Mouse (Mus musculus) hematopoietic multipotent progenitor cell, adult 10-12 weeks (in vitro differentiated cells): ENCODE results near the gene Wfdc6b. TPM values are rescaled to one million over a fixed set of nuclear protein-coding genes. Genes with fewer than 3 reads are reported as not detected.

Source experiments
- polyA plus RNA-seq: library from polyadenylated mRNA; stranded (reverse); fragments of >175 nt; gene quantifications from 2 replicates; pipeline ENCODE4 v1.2.3, GENCODE M21; 2012; ENCODE audit warnings: low replicate concordance

Wfdc6b gene
- polyA plus RNA-seq: not detected in 2 replicates

GRCm38 (mm10) chr2:164613471-164613870, at the start of gene Wfdc6b, which contains the start of gene Wfdc8:
Gene Wfdc6b (plus strand): TSS chr2:164613522.
Gene Wfdc8 (minus strand): TSS chr2:164613626.

GRCm38 (mm10) chr2:164573359-164573758, 40.0 kb upstream of the Wfdc6b start, which contains the start of gene Spint3:
Gene Spint3 (minus strand): TSS chr2:164573459.

GRCm38 (mm10) chr2:164585025-164585725, 28.1 kb upstream of the Wfdc6b start, which contains the start of gene Wfdc6a:
Gene Wfdc6a (minus strand): TSS chr2:164585447.

GRCm38 (mm10) chr2:164593494-164593893, 19.8 kb upstream of the Wfdc6b start, which contains the start of gene Eppin:
Gene Eppin (minus strand): TSS chr2:164593594.

GRCm38 (mm10) chr2:164638696-164639095, 25.4 kb downstream of the Wfdc6b start, which contains the start of gene Wfdc16:
Gene Wfdc16 (minus strand): TSS chr2:164638796.

GRCm38 (mm10) chr2:164655858-164656257, 42.5 kb downstream of the Wfdc6b start, which contains the start of gene Wfdc10:
Gene Wfdc10 (plus strand): TSS chr2:164656046.

GRCm38 (mm10) chr2:164656483-164656882, 43.2 kb downstream of the Wfdc6b start, which contains the start of gene Wfdc9:
Gene Wfdc9 (minus strand): TSS chr2:164656583.

Other genes starting within 250 kb of the Wfdc6b start
- gene Slpi, start 224.4 kb upstream of the Wfdc6b start, polyA plus RNA-seq: 21.9 and 55.6 TPM in 2 replicates
- gene Rbpjl, start 210.4 kb upstream of the Wfdc6b start, polyA plus RNA-seq: 0.39 and 0.58 TPM in 2 replicates
- gene Matn4, start 208.4 kb upstream of the Wfdc6b start, polyA plus RNA-seq: 0.45 and 0.55 TPM in 2 replicates
- 6.5 and 51.1 TPM in 2 replicates for gene Sdc4, start 169.6 kb upstream of the Wfdc6b start, polyA plus RNA-seq
- gene Sys1, start 156.6 kb upstream of the Wfdc6b start, polyA plus RNA-seq: 150 and 241 TPM in 2 replicates
- gene Gm20458, start 152.6 kb upstream of the Wfdc6b start, polyA plus RNA-seq: 2.5 and 3.3 TPM in 2 replicates
- not detected in 2 replicates for gene Trp53tg5, start 139.8 kb upstream of the Wfdc6b start, polyA plus RNA-seq
- gene Dbndd2, start 127.4 kb upstream of the Wfdc6b start, polyA plus RNA-seq: 27.5 and 44.6 TPM in 2 replicates
- 111 and 192 TPM in 2 replicates for gene Pigt, start 116.0 kb upstream of the Wfdc6b start, polyA plus RNA-seq
- gene Wfdc2, start 51.1 kb upstream of the Wfdc6b start, polyA plus RNA-seq: not detected in 2 replicates
- gene Spint3, start 40.1 kb upstream of the Wfdc6b start, polyA plus RNA-seq: not detected in 2 replicates
- not detected in 2 replicates for gene Wfdc6a, start 28.1 kb upstream of the Wfdc6b start, polyA plus RNA-seq
- gene Eppin, start 19.9 kb upstream of the Wfdc6b start, polyA plus RNA-seq: not detected in 2 replicates
- gene Wfdc8, start 104 bp downstream of the Wfdc6b start, polyA plus RNA-seq: 0.04 TPM in 1 of 2 replicates, not detected in the other
- not detected in 2 replicates for gene Wfdc16, start 25.3 kb downstream of the Wfdc6b start, polyA plus RNA-seq
- not detected in 2 replicates for gene Wfdc10, start 42.5 kb downstream of the Wfdc6b start, polyA plus RNA-seq
- gene Wfdc9, start 43.1 kb downstream of the Wfdc6b start, polyA plus RNA-seq: not detected in 2 replicates
- gene Wfdc11, start 60.6 kb downstream of the Wfdc6b start, polyA plus RNA-seq: not detected in 2 replicates
- not detected in 2 replicates for gene Wfdc13, start 71.6 kb downstream of the Wfdc6b start, polyA plus RNA-seq
- gene Spint4, start 85.0 kb downstream of the Wfdc6b start, polyA plus RNA-seq: not detected in 2 replicates
- gene Spint5, start 101.8 kb downstream of the Wfdc6b start, polyA plus RNA-seq: not detected in 2 replicates
- gene Wfdc3, start 132.4 kb downstream of the Wfdc6b start, polyA plus RNA-seq: not detected in 2 replicates
- gene Dnttip1, start 132.5 kb downstream of the Wfdc6b start, polyA plus RNA-seq: 50.1 and 129 TPM in 2 replicates
- gene Ube2c, start 156.4 kb downstream of the Wfdc6b start, polyA plus RNA-seq: 21.9 and 41.7 TPM in 2 replicates
- gene Tnnc2, start 166.4 kb downstream of the Wfdc6b start, polyA plus RNA-seq: 0.18 TPM in 1 of 2 replicates, not detected in the other
- gene Snx21, start 172.3 kb downstream of the Wfdc6b start, polyA plus RNA-seq: 6.8 and 12.4 TPM in 2 replicates
- 16.4 and 60.9 TPM in 2 replicates for gene Acot8, start 191.4 kb downstream of the Wfdc6b start, polyA plus RNA-seq
- 1.6 and 1.9 TPM in 2 replicates for gene Zswim3, start 191.6 kb downstream of the Wfdc6b start, polyA plus RNA-seq
- gene Zswim1, start 209.2 kb downstream of the Wfdc6b start, polyA plus RNA-seq: 23.3 and 24.2 TPM in 2 replicates
- gene Spata25, start 215.0 kb downstream of the Wfdc6b start, polyA plus RNA-seq: 0.93 TPM in 1 of 2 replicates, not detected in the other
- gene Ctsa, start 219.4 kb downstream of the Wfdc6b start, polyA plus RNA-seq: 86.1 and 549 TPM in 2 replicates
- gene Neurl2, start 219.9 kb downstream of the Wfdc6b start, polyA plus RNA-seq: 11.3 and 15.6 TPM in 2 replicates
- 47.5 and 54.7 TPM in 2 replicates for gene Pltp, start 244.2 kb downstream of the Wfdc6b start, polyA plus RNA-seq